ENCODE assay signal across 8 mouse cellular contexts in genomic region chr16:31429471-31430155, GRCm38 (mm10). TPM values are rescaled to one million over a fixed set of nuclear protein-coding genes. Genes with fewer than 3 reads are reported as not detected.
A peak's percentile ranks its signal among the peaks of the same experiment; 100 is the strongest.
DNase-seq lines count a peak whose midpoint lies in the region; ATAC-seq lines count a peak whose summit lies in the region.

No protein-coding gene starts in this region.

- no peaks in the 10 kb centered on the region for H3K9me3 ChIP-seq in hindbrain, embryonic 15.5 days

- H3K9ac ChIP-seq in hindbrain, embryonic 15.5 days: peak overlapping the region; percentile 87

- no peaks in the 10 kb centered on the region for H3K36me3 ChIP-seq in hindbrain, embryonic 15.5 days

- ATAC-seq in common myeloid progenitor, adult 5-6 weeks (replicated peaks; ENCODE audit: low read depth, poor library complexity, severe bottlenecking): peak; percentile 90
- ATAC-seq in hindbrain, embryonic 15.5 days (ENCODE audit: low FRiP score, low read depth): peak; percentile 97

- H3K27ac ChIP-seq in hindbrain, embryonic 15.5 days (replicated peaks): peak overlapping the region; percentile 94

- H3K27me3 ChIP-seq in hindbrain, embryonic 15.5 days: 0 out of 2 replicates have a peak, but pooled peaks cover 3% of the 10 kb centered on the region

- under 1% methylated on average over 49 of the region's 49 CpGs for WGBS in hindbrain, embryonic 15.5 days

- DNase-seq in ZHBTc4 (ENCODE audit: low read depth, low spot score): peak; percentile 97
- DNase-seq in gastrocnemius, adult 18-20 months (ENCODE audit: low spot score): peak; percentile 88
- DNase-seq in layer of hippocampus, postnatal 36 days: peak; percentile 97 to 99
- DNase-seq in lung, postnatal 25 days (ENCODE audit: low spot score): peak; percentile 89
- peak; percentile 95 for DNase-seq in retina, embryonic 14.5 days (ENCODE audit: low spot score)
- DNase-seq in thymus, postnatal 36 days: peak; percentile 86 to 90

- H3K4me2 ChIP-seq in hindbrain, embryonic 15.5 days: peak overlapping the region; percentile 66

- peak overlapping the region; percentile 76 for H3K4me3 ChIP-seq in hindbrain, embryonic 15.5 days

- H3K4me1 ChIP-seq in hindbrain, embryonic 15.5 days (replicated peaks): peaks cover 39% of the 10 kb centered on the region

RNA-seq across cellular contexts. Expression of gene Bdh1, which starts 7.5 kb away (rescaled TPM):
- total RNA-seq in common myeloid progenitor, adult 5-6 weeks (2017): 3.2 and 5.8 TPM in 2 replicates
- total RNA-seq in gastrocnemius, adult 18-20 months (2021): 100 to 1,000 TPM in 1 of 2 experiments, 10 to 100 TPM in 1; 61.4 to 145 TPM
- 123 and 125 TPM in 2 replicates for polyA plus RNA-seq in hindbrain, embryonic 15.5 days (2015; fragmentation: Nextera tagmentation; extraction: Ambion mirVana)
- 100 to 1,000 TPM in 1 of 2 experiments, 10 to 100 TPM in 1; 94.4 to 105 TPM for total RNA-seq in layer of hippocampus, postnatal 36 days (2021)

Comparison
In these comparisons a context has a peak if more than half of its experiments do, and no peak if none do; other contexts are left out.
1. Peak in every context shown above with its lines: DNase-seq, ATAC-seq, H3K4me3 ChIP-seq and H3K27ac ChIP-seq.